Mouse (Mus musculus): ENCODE results near the gene Adam1a. TPM values are rescaled to one million over a fixed set of nuclear protein-coding genes. Genes with fewer than 3 reads are reported as not detected.

Gene Adam1a
- polyA plus RNA-seq (2015; fragmentation: Nextera tagmentation; extraction: Ambion mirVana) = 0.50 and 0.56 TPM in 2 replicates

DNA sequence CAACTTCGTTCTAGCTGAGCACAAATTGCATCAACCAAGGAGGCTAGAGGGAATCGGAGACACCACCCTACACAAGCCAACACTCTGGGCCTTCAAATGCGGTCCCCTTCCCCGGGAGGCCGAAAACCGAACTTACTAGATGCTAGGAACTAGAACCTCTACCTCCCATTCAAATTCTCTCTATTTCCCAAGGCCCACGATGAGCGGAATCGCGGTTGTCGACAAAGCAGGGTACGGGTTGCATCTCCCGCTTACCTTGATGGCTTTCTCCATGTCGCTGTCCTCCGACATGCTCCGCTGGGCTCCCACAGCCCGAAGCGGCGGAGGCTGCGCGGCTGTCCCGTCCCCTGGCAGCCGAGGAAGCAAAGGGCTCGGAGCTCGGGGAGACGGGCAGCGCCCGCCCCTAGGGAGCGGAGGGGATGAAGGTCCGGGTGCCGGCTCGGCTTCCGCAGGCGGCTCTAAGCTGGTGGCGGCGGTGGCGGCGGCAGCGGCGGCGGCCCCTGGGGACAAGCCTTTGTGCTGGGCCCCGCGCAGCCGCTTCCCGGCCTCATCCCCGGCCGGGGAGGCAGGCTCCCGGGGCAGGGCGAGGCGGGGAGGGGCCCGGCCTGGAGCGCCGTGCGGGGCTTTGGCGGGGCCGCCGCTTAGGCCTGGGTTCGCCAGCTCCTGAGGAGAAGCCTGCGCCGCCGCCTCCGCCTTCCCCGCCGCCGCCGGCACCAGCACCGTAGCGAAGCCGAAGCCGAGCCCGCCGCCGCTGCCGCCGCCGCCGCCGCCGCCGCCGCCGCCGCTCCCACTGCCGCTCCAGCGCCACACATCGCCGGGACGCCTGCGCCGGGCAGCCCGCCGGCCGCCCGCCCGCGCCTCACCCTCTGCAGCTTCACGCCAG lies at the start of gene Adam1a, which contains the start of gene Gm42878:
TSS of gene Adam1a (minus strand) at position 573 of the 883 bp plus-strand sequence.
TSS of gene Gm42878 (minus strand) at position 573 of the 883 bp plus-strand sequence.
- Histone ChIP-seq H3K27me3 (ENCODE audit: control insufficient read depth, insufficient read depth, low read length) (no peaks in the 10 kb centered on the region), H3K4me1 (replicated peaks; ENCODE audit: control insufficient read depth, insufficient read depth) (0 out of 2 replicates have a peak, but pooled peaks cover 2% of the 10 kb centered on the region), H3K9ac (ENCODE audit: low read length) (peak within 1 kb of the TSS; percentile 98), H3K27ac (replicated peaks) (peak within 1 kb of the TSS; percentile 95), H3K36me3 (ENCODE audit: control insufficient read depth, insufficient read depth, low read length) (no peaks in the 10 kb centered on the region), H3K4me2 (replicated peaks; ENCODE audit: low read depth) (peak within 1 kb of the TSS; percentile 88), H3K9me3 (ENCODE audit: control insufficient read depth, low read length) (no peaks in the 10 kb centered on the region), H3K4me3 (ENCODE audit: low read depth, low read length) (peak within 1 kb of the TSS; percentile 93)
- ATAC-seq (ENCODE audit: low FRiP score, low TSS enrichment) (peak; percentile 73), DNase-seq (ENCODE audit: low spot score) (peak; percentile 68)
- WGBS = under 1% methylated on average over 61 of the region's 97 CpGs
- TF ChIP-seq CTCF (IDR thresholded peaks at IDR 0.05; ENCODE audit: low read depth) (no peak), EP300 (optimal IDR thresholded peaks at IDR 0.05) (no peak)

- Histone ChIP-seq H3K9me3 (ENCODE audit: control insufficient read depth, low read length) (no peaks in the 10 kb centered on the region), H3K4me2 (replicated peaks; ENCODE audit: low read depth) (no peak overlapping the region), H3K27ac (replicated peaks) (no peak overlapping the region), H3K9ac (ENCODE audit: low read length) (no peak overlapping the region), H3K4me3 (ENCODE audit: low read depth, low read length) (no peak overlapping the region), H3K4me1 (replicated peaks; ENCODE audit: control insufficient read depth, insufficient read depth) (0 out of 2 replicates have a peak, but pooled peaks cover 3% of the 10 kb centered on the region), H3K36me3 (ENCODE audit: control insufficient read depth, insufficient read depth, low read length) (no peaks in the 10 kb centered on the region), H3K27me3 (ENCODE audit: control insufficient read depth, insufficient read depth, low read length) (no peaks in the 10 kb centered on the region)
- WGBS = 70% methylated on average over 6 of the region's 6 CpGs
- no peak for TF ChIP-seq EP300 (optimal IDR thresholded peaks at IDR 0.05)
- no peak for TF ChIP-seq CTCF (IDR thresholded peaks at IDR 0.05; ENCODE audit: low read depth)
- no peak for DNase-seq (ENCODE audit: low spot score)
- no peak for ATAC-seq (ENCODE audit: low FRiP score, low TSS enrichment)
These were observed 49.5 kb upstream of the Adam1a start for GRCm38 (mm10) chr5:121594714-121595313.

DNA sequence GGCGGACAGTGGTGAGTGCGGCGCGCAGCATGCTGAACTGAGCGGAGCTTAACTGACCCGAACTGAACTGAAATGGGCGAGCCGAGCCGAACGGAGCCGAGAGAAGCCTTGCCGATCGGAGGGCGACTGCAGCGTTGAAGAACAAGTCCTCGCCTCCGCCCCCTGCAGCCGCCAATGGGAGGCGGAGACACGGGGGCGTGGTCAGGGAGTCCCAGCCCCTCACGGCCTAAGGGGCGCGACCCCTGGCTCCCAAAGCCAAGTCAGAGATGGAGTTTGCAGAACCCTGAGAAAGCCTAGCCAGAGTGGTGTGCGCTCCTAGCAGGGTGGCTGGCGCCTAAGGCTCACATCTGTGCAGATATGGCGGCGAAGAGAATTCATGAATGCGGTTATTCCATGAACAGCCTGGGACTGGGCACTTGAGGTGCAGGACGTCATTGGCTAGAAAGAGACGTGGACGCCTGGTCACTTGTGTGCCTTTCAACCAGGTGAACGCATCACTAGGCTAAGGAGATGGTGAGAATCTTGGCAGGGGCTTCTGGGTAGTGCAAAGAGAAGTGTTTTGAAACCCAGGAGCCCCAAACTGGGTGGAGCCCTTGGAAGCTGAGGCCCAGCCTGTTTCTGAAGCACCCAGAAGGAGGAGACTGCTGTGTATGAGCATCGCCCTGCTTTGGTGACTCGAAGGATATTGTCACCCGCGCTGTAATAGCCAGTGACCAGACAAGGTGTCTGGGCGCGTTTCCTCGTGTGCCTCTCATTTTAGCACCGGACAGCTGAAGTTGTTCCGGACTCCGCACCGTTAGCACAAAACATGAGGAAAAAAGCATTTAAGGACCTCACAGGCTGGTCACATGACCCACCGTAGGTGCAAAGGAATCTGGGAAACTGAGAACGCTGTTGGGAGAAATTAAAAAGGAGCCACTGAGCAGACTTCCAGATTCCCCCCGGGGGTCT lies 48.4 kb upstream of the Adam1a start, which contains the start of gene Aldh2:
TSS of gene Aldh2 (minus strand) at position 374 of the 951 bp plus-strand sequence.
- peak; percentile 88 for DNase-seq (ENCODE audit: low spot score)
- no peaks in the 10 kb centered on the region for H3K27me3 ChIP-seq (ENCODE audit: control insufficient read depth, insufficient read depth, low read length)
- H3K36me3 ChIP-seq (ENCODE audit: control insufficient read depth, insufficient read depth, low read length) = no peaks in the 10 kb centered on the region
- H3K9ac ChIP-seq (ENCODE audit: low read length) = peak within 1 kb of the TSS; percentile 88
- peak within 1 kb of the TSS; percentile 94 for H3K4me2 ChIP-seq (replicated peaks; ENCODE audit: low read depth)
- 0 out of 2 replicates have a peak, but pooled peaks cover 3% of the 10 kb centered on the region for H3K4me1 ChIP-seq (replicated peaks; ENCODE audit: control insufficient read depth, insufficient read depth)
- TF ChIP-seq EP300 (optimal IDR thresholded peaks at IDR 0.05) (no peak), CTCF (IDR thresholded peaks at IDR 0.05; ENCODE audit: low read depth) (peak; percentile 49)
- peak; percentile 88 for ATAC-seq (ENCODE audit: low FRiP score, low TSS enrichment)
- H3K9me3 ChIP-seq (ENCODE audit: control insufficient read depth, low read length) = no peaks in the 10 kb centered on the region
- H3K27ac ChIP-seq (replicated peaks) = peak within 1 kb of the TSS; percentile 89
- WGBS = 3% methylated on average over 47 of the region's 47 CpGs
- peak within 1 kb of the TSS; percentile 70 for H3K4me3 ChIP-seq (ENCODE audit: low read depth, low read length)

DNA sequence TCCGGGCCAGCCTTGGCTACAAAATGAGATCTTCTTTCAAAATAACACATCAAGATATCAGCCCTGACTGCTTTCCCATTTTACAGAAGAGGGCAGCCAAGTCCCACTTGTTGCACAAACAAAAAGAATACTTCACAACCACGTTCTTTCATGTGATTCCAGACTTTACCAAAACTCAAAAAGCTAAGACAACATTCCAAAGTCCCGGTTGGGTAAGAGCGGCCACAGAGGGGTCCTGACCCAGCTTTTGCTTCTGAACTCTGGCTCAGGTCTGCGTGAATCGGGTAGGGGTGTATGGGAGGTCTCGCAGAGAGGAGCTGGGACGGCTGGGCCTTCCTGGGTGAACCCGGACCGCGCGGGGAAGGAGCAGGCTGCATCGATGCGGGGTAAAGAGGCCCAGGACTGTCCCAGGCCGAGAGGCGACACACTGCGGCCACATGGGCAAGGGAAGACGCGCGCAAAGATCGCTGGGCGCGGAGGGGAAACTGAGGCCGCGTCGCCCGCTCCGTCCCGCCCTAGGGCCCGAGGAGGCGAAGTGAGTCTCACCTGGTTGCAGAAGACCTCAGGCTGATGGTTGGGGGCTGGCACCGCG lies 47.6 kb upstream of the Adam1a start:
- Histone ChIP-seq H3K36me3 (ENCODE audit: control insufficient read depth, insufficient read depth, low read length) (no peaks in the 10 kb centered on the region), H3K4me1 (replicated peaks; ENCODE audit: control insufficient read depth, insufficient read depth) (0 out of 2 replicates have a peak, but pooled peaks cover 3% of the 10 kb centered on the region), H3K9me3 (ENCODE audit: control insufficient read depth, low read length) (no peaks in the 10 kb centered on the region), H3K27me3 (ENCODE audit: control insufficient read depth, insufficient read depth, low read length) (no peaks in the 10 kb centered on the region), H3K27ac (replicated peaks) (peak overlapping the region; percentile 89), H3K4me3 (ENCODE audit: low read depth, low read length) (peak overlapping the region; percentile 70), H3K4me2 (replicated peaks; ENCODE audit: low read depth) (peak overlapping the region; percentile 94), H3K9ac (ENCODE audit: low read length) (peak overlapping the region; percentile 88)
- DNase-seq (ENCODE audit: low spot score) (no peak), ATAC-seq (ENCODE audit: low FRiP score, low TSS enrichment) (peak; percentile 26)
- no peak for TF ChIP-seq CTCF (IDR thresholded peaks at IDR 0.05; ENCODE audit: low read depth)
- TF ChIP-seq EP300 (optimal IDR thresholded peaks at IDR 0.05) = no peak
- WGBS = 4% methylated on average over 31 of the region's 33 CpGs
